Mouse (Mus musculus) CH12F3 (cell line): ENCODE data around the gene Tubb5.

Experiments
- in situ Hi-C: fragments of 300-500 bp; cut with MboI; formaldehyde crosslinking; loops from 2 replicates; pipeline ENCODE4 v1.14.3; 2020; ENCODE audit warnings: low sequenced_read_pairs

The Tubb5 gene

DNA sequence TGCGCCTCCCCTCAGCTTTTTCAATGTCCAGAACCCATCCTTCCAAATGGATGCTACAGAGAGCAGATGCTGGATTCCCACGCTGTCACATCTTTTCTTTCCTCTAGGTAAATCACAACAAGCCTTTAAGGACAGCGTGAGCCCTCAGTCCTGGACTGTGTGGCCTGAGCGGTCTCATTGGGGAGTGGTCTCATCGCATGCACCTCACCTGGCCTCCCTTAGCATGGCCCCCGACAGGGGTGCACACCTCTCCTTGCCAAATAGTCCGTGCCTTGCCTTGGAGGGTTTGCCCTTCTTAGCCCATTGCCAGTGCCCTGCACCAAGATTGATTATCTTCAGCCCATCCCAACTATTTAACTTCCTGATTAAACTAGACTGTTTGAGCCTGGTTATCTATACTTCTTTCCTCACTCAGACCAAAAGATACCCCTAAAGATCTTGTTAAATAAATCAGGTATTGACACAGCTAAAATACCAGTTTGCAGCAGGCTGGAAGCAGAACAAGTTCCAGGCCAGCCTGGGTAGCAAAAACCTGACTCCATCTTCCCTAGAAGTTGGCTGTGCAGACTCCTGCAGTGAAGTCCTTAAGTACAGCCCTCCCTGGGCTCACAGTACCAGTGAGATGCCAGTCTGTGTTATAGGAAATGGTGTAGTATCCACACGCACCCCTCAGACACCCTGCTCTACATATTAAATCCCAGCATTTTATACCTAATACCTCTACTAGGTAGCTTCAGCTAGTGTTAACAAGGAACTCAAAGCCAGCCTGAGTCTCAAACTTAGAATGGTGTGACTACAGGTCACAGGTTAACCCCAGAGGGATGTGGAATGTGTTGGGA lies 5.5 kb downstream of the Tubb5 start:
- in situ Hi-C loops, result loop anchor here (5.0 kb wide), 1 partner anchor 40 kb away; no protein-coding TSS in a partner anchor

DNA sequence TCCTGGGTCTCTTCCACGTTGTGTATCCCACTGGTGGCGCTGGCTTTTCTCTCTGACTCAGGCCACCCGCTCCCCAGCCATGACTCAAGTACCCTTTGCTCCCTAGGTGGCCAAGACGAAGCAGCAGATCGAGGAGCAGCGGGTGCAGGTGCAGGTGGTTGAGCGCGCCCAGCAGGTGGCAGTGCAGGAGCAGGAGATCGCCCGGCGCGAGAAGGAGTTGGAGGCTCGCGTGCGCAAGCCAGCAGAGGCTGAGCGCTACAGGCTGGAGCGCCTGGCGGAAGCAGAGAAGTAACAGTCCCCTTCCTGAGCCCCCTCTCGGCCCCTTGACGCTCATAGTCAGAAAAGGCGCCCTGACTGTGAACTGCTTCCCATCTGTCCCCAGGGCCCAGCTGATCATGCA lies 8.4 kb downstream of the Tubb5 start:
- in situ Hi-C loops, result loop anchor here (5.0 kb wide), 1 partner anchor 43 kb away; no protein-coding TSS in a partner anchor

DNA sequence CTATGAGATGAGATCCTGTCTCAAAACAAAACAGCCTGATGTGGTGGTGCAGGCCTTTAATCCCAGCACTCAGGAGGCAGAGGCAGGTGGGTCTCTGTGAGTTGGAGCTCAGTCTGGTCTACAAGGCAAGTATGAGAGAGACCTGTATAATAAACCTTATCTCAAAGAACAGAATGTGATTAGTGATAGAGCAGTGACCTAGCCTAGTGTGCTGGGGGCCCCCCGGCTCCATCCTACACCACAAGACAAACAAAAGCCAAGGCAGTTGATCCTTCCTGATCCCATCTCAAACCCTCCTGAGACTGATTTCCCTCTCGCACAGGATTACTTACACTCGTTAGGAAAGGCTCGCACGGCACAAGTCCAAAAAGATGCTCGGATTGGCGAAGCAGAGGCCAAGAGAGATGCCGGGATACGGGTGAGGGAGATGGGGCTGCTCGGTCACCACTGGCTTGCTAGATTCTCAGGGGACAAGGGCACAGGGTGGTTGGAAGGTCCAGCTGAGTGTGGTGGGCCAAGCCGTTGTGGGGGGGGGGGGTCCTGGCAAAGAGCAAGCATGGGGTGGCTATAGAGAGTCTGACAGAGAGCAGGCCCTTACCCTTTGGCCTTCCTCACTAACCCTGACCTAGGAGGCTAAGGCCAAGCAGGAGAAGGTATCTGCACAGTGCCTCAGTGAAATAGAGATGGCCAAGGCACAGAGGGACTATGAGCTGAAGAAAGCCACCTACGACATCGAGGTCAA lies 12.8 kb downstream of the Tubb5 start:
- in situ Hi-C loops, result no loop called here

DNA sequence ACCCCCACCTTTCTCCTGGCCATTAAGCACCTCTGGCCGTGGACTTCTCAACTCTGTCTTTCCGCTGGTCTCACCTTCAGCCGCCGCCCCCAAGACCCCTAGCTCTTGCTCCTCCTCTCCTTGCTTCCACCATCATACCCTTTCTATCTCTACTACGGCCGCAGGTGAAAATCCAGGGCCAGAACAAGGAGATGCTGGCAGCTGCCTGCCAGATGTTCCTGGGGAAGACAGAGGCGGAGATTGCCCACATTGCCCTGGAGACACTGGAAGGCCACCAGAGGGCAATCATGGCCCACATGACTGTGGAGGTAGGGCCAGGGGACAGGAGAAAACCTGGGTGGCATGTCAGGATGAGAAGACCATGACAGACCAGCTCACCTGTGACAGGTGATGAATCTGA lies 13.7 kb downstream of the Tubb5 start:
- in situ Hi-C loops, result no loop called here

DNA sequence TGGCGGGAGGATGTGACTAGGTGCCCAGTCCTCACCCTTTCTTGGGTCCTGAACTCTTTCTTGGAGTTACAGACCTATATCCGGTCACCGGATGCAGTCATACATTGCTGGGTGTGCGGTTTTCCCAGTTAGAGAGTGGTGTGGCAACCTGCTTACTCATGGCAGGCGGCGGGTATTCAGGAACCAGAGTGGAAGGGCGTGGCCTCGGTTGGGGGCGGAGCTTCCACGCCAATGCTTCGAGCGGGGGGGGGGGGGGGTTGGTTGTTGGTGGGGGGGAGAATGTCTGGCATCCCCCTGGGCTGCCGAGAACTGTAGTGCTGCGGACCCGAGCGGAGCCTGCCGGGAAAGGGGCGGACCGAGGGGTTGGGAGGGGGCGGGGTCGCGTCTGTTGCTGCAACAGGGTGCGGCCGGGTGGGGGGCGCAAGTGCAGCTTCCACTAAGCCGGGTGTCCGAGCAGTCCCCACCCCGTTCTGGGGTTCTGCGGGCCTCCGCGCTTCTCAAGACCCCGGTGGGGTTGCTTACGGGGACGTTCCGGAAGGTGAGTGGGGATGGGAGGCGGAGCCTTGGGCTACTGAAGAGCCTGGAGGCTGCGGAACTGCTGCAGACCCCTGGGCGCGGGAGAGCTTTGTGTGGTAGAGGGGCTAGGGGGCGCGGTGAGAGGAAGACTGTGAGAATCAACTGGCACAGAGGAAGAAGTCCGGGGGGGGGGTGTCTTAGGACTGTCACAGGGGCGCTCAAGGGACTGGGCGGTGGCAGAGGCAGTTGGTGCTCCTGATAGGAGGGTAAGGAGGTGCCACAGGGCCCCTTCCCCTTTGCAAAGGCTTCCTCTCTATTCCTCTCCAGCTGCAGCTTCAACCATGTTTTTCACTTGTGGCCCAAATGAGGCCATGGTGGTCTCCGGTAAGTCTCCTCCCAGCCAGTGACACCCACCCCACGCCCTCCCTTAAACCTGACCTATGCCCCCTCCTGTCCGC lies 14.9 kb downstream of the Tubb5 start, which contains the start of gene Flot1:
Gene Flot1, plus strand, starts transcription at position 267 of the 974 bp plus-strand sequence.
- in situ Hi-C loops, result no loop called here

DNA sequence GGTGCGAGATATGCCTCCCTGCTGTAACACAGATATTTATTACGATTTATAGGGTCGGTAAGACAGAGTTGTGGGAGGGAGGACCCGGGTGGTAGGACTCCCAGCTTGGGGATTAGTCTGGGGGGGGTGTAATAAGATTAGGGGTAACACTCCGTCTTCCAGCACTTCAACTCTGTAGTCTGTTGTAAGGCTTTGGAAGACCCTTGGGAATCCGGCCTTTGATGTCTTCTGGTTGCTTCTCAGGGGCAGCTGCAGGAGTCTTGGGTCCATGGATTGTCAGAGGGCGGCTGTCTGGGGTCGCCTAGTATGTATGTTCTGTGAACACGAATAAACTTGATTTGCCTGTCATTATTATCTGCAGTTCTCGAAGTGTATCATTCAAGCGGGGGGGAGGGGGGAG lies 15.5 kb downstream of the Tubb5 start:
- in situ Hi-C loops, result no loop called here

DNA sequence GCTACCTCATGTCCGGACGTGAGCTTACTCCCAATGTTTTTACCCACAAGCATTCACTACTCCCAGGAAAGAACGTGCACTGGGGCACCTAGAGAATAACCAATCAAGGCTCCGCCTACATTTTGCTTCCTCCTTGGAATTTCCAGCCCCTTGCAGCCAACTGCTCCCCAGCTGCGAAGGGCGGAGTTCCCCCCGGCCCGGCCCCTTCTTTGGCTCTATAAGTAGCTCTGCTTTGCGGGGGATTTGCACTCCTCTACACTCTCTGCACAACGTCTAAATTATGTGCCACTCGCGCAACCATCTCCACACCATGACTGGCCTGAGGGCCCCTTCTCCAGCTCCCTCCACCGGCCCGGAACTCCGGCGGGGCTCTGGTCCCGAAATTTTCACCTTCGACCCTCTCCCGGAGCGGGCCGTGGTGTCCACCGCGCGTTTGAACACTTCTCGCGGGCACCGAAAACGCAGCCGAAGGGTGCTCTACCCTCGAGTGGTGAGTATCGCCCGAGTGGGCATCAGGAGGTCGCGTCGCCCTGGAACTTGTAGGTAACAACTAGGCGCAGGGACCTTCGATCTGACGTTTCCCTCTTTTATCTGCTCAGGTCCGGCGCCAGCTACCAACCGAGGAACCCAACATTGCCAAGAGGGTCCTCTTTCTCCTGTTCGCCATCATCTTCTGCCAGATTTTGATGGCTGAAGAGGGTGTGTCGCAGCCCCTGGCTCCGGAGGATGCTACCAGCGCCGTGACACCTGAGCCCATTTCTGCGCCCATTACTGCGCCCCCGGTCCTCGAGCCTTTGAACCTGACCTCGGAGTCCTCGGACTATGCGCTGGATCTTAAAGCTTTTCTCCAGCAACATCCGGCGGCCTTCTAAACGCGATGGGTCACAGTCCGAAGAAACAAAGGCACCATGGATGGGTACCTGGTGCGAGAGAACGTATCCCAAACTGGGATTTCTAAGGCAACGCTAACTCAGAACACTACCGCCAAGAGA lies 16.4 kb downstream of the Tubb5 start, which contains the start of gene Ier3:
Gene Ier3, plus strand, starts transcription at position 246 of the 992 bp plus-strand sequence.
- in situ Hi-C loops, result no loop called here

DNA sequence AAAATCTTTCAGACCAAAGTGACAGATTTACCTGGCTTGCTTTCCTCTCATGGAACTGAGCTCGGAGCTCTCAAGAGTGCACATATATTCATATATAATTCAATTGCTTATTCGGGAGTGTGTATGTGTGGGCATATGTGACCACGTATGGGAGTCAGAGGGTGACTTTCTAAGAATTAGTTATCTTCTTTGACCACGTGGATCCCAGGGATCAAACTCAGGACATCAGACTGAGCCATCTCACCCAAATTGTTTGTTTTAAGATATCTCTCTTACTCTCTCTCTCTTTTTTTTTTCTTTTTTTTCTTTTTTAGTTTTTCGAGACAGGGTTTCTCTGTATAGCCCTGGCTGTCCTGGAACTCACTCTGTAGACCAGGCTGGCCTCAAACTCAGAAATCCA lies 18.0 kb downstream of the Tubb5 start:
- in situ Hi-C loops, result no loop called here

DNA sequence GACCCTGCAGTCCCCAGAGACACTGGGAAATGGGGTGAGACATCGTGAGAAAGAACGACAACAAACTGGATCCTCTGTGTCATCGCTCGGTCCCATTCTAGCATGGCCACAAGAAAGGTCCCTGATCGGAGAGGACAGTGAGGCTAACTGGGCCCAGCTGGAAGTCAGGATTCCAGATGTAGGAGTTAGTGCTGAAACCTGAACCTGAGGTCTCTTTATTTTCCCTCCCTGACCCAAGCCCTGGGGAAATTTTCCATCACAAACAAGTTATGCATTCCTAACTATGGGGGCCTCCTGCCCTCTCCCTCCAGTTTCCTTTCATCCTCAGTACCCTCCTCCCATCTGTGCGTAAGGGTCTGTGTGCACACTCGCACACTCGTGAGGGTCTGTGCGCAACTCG lies 20.9 kb downstream of the Tubb5 start:
- in situ Hi-C loops, result no loop called here

DNA sequence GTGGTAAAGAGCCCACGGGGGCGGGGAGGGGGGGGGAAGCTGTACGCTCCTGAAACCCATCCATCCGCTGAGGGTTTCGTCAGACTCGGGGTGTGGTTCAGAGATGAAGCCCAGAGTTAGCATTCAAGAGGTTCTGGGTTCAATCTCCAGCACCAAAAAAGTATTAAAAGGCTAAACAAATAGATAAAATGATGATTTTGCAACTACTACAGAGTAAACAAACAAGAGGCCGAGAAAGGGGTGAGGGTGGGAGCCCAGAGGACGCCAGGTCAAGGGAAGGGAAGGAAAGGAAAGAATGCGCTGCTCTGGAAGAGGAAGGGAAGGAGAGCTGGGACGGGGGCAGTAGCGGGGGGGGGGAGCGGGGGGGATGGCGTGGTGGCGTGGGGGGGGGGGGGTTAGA lies 21.4 kb downstream of the Tubb5 start:
- in situ Hi-C loops, result no loop called here

DNA sequence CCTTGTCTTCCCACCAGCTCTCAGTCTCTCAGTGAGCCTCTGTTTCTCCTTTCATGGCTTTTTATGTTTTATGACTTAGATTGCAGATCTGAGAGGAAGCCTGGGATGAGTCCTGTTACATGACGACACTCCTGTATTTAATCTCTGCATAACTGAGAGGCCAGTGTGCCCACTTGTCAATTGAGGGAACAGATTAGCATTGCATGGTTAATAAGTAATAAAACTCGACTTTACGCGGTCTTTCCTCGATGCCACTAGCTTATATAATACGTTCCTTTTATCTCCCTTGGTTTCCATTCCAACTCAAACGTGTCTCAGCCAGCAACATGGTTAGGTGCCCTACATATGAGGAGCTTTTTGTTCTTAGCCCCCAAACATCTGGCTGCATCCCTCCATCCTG lies 22.3 kb downstream of the Tubb5 start:
- in situ Hi-C loops, result no loop called here

DNA sequence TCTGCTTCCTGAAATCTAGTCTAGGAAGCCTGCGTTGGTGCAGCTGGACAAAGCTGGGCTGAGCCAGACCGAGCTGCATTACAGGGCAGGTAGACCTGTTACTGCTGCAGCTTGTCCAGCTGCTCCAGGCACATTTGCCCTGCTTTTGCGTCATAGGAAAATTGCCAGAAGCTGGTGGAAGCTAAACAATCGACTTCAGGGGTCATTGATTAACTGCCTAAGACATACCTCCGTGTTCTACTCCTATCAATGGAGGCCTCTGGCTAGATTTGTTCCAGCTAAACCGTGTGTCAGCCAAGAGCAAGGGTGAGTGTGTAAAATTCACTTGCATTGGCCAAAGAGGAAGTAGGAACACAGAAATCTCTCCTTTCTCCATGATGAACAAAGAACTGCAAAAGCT lies 23.4 kb downstream of the Tubb5 start:
- in situ Hi-C loops, result no loop called here

DNA sequence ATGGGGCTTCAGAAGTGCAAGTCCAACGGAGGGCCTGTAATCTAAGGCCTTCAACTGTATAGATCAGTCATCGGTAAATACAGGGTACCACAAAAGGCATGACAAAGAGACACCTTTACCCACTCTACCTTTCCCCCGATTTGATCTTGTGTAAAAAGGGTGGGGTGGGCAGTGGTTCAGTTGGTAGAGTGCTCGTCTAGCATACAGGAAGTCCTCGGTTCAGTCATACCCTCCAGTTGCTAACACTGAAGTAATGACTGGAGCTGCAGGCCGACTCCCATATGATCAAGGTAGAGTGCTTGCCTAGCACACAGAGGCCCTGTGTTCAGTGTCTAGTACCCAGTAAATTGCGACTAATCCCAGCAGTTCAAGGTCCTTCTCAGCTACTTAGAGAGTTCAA lies 24.5 kb downstream of the Tubb5 start:
- in situ Hi-C loops, result no loop called here

DNA sequence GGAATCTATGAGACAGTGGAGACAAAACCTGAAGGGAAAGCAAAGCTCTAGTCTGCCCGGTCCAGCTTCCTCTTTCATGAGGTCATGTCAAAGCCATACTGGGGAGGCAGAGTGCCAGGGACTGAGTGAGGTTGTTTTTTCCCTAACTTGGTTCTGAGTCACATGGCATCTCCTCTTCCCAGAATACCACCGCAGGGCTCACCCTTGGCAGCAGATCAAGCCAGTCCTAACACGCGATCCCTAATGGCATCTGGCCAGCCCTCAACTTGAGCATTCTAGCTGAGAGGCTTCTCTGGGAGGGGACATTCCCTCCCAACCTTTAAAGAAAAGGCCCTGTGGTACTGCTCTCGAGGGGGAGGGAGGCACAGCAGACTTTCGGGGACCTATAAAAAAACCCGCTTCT lies 24.9 kb downstream of the Tubb5 start:
- in situ Hi-C loops, result no loop called here

DNA sequence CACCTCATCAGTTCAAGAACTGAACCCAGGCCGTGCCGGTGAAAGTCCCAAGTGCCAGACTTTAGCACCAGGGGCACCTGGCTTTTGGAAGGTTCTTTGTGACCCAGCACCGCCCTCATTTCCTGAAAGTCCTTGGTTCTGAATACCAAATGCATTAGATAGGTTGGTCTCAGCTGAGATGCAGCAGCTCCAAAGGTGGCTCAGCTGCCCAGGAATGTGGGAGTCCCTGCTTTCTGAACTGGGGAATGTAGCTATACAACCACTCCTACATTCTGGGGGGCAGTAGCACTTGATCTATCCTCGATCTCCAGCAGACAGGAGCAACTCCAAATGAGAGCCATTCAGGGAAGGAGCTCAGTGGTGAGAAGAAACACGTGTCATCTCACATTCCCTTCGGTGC lies 25.4 kb downstream of the Tubb5 start:
- in situ Hi-C loops, result no loop called here

DNA sequence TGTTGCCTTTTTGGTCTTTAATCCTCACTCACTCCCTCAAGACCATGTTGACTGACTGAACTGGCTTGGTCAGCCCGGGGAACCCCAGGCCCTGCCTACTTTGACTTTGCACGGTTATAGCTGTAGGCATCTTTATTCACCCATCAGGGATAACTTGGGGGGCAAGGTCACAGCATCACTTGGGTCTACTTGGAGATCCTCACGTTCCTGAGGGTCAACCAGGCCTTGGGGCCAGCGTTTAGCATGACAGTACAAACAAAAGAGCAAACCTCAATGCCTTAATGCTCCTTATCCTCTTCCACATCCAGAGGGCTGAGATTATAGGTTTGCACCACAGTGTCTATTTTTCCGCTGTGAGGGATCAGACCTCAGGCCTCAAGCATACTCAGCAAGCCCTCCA lies 25.8 kb downstream of the Tubb5 start:
- in situ Hi-C loops, result no loop called here

DNA sequence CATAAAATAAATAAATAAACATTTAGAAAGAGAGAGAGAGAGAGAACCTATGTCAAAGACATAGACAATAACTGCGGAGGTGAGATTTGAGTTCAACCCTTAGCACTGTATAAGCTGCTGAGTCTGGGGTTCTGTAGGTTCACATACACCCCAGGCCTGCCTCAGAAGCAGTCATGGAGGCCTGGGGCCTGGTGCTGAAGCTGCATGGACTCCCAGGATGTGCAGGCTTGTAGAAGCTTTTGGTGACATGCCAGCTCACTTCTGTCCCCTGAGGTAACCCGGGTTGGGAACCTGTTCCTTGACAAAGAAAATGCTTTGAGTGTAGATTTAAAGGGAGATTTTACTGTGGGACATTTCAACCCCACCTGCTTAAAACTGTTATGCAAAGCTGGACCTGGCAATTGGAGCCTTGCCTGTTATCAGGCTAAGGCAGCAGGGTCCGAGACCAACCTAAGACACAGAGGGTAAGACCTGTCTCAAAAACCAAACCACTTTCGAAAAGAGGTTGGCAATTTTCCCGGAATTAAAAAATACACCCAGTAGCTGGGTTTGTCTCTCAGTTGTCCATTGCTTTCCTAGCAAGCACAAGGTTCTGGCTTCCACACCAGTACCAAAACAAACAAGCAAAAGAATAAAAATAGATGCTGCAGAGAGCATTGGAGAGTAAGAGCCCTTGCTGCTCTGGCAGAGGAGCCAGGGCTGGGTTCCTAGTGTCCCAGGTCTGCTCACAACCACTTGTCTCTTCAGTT lies 27.0 kb downstream of the Tubb5 start:
- in situ Hi-C loops, result no loop called here

DNA sequence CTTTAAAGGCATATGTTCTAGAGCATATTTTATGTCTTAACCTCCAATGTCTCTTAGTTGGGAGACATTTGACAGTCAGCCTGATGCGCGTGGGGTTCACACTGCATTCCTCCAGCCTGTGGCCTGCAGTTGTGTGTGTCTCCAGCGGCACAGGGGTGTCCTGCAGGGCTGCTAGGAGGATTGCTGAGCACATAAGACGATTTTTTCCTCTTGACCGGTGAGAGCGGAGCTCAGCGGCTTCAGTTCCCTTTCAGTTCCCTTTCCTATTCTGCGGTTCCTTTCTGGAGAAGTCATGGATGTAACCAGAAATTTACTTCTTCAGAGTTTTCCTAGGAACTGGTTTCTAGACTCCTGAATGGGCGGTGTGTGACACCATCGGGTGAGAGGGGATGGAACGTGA lies 28.7 kb downstream of the Tubb5 start:
- in situ Hi-C loops, result no loop called here

DNA sequence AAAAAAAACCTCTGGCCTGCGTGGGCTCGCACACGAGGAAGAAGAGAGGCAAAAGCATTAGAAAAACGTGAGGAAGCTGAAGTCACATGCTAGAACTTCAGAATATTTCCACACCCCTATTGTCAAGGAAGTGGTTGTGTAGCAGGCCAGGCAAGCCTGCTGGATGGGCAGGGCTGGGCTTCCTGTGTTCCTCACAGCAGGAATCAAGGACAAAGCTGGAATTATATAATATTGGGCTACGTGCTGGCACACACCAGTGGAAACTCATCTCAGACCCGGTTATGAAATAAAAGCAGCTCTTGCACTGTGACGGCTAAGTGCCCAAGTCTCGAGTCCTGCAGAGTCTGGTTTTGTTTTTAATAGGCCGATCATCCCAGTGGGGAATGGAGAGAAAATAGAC lies 30.0 kb downstream of the Tubb5 start:
- in situ Hi-C loops, result no loop called here
